Mouse (Mus musculus) inflammation-experienced regulatory T-cells, adult 6 months (primary cell): Measurements from ENCODE around the gene Kif13a. TPM values are rescaled to one million over a fixed set of nuclear protein-coding genes. Genes with fewer than 3 reads are reported as not detected.

Experiments used
- ATAC-seq: one replicate; pipeline ENCODE4 v1.8.0; 2017
- polyA plus RNA-seq, 3 experiments: library from polyadenylated mRNA; unstranded; fragments of 100-300 nt; shearing (Covaris generic); gene quantifications; one replicate each; pipeline ENCODE4 v1.2.1; 2017

Kif13a gene
- polyA plus RNA-seq, 3 experiments from 2014 or later, result 4.1 to 9.6 (median 6.5) TPM

GRCm38 (mm10) chr13:46883381-46883780 lies 46.3 kb downstream of the Kif13a start:
- ATAC-seq, result no peak

GRCm38 (mm10) chr13:46880736-46881135 lies 48.9 kb downstream of the Kif13a start:
- ATAC-seq, result no peak

- ATAC-seq, result no peak
Measured at GRCm38 (mm10) chr13:46880243-46880642, 49.4 kb downstream of the Kif13a start.

GRCm38 (mm10) chr13:46877049-46877448 lies 52.6 kb downstream of the Kif13a start:
- no peak for ATAC-seq

- no peak for ATAC-seq
Measured at GRCm38 (mm10) chr13:46875377-46875776, 54.3 kb downstream of the Kif13a start.

GRCm38 (mm10) chr13:46872732-46873131 lies 56.9 kb downstream of the Kif13a start:
- no peak for ATAC-seq

- no peak for ATAC-seq
Measured at GRCm38 (mm10) chr13:46872194-46872593, 57.5 kb downstream of the Kif13a start.

- no peak for ATAC-seq
Measured at GRCm38 (mm10) chr13:46869464-46869863, 60.2 kb downstream of the Kif13a start.

GRCm38 (mm10) chr13:46863169-46863748 lies 66.4 kb downstream of the Kif13a start:
- no peak for ATAC-seq

GRCm38 (mm10) chr13:46859876-46860275 lies 69.8 kb downstream of the Kif13a start:
- ATAC-seq, result no peak

GRCm38 (mm10) chr13:46859173-46859572 lies 70.5 kb downstream of the Kif13a start:
- ATAC-seq, result no peak

- no peak for ATAC-seq
Measured at GRCm38 (mm10) chr13:46858835-46859152, 70.9 kb downstream of the Kif13a start.

- ATAC-seq, result no peak
Measured at GRCm38 (mm10) chr13:46858143-46858834, 71.4 kb downstream of the Kif13a start.

- no peak for ATAC-seq
Measured at GRCm38 (mm10) chr13:46854456-46854855, 75.2 kb downstream of the Kif13a start.

GRCm38 (mm10) chr13:46852470-46852869 lies 77.2 kb downstream of the Kif13a start:
- ATAC-seq, result no peak

- no peak for ATAC-seq
Measured at GRCm38 (mm10) chr13:46845456-46845855, 84.2 kb downstream of the Kif13a start.

GRCm38 (mm10) chr13:46844561-46845235 lies 85.0 kb downstream of the Kif13a start:
- no peak for ATAC-seq

GRCm38 (mm10) chr13:46843646-46844045 lies 86.0 kb downstream of the Kif13a start:
- no peak for ATAC-seq

GRCm38 (mm10) chr13:46842185-46842584 lies 87.5 kb downstream of the Kif13a start:
- ATAC-seq, result no peak

- no peak for ATAC-seq
Measured at GRCm38 (mm10) chr13:46841668-46842067, 88.0 kb downstream of the Kif13a start.

- no peak for ATAC-seq
Measured at GRCm38 (mm10) chr13:46840676-46841075, 89.0 kb downstream of the Kif13a start.

- ATAC-seq, result no peak
Measured at GRCm38 (mm10) chr13:46839236-46839635, 90.4 kb downstream of the Kif13a start.

GRCm38 (mm10) chr13:46838551-46838950 lies 91.1 kb downstream of the Kif13a start:
- no peak for ATAC-seq

- no peak for ATAC-seq
Measured at GRCm38 (mm10) chr13:46835351-46835750, 94.3 kb downstream of the Kif13a start.
